Mouse (Mus musculus): ENCODE measurements around the gene 5730522E02Rik.

Gene 5730522E02Rik

DNA sequence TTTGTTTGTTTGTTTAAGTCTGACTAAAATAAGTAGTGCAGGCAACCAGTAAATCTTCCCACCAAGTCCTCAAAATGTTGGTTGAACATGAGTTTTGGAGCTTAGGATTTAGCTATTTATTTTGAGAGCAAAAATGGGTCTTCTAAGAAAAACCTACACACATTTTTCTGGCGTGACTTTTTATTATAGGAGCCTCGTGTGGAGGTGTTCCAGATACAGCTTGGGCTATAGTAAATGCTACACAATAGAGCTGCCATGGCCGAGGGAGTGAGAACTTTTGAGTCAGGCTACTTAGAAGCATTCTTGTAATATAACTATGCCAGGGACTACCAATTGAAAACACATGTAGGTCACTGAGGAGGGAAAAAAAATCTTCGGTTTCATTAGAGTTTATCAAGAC lies 540.5 kb downstream of the 5730522E02Rik start:
- DNase-seq (ENCODE audit: low spot score): no peak

DNA sequence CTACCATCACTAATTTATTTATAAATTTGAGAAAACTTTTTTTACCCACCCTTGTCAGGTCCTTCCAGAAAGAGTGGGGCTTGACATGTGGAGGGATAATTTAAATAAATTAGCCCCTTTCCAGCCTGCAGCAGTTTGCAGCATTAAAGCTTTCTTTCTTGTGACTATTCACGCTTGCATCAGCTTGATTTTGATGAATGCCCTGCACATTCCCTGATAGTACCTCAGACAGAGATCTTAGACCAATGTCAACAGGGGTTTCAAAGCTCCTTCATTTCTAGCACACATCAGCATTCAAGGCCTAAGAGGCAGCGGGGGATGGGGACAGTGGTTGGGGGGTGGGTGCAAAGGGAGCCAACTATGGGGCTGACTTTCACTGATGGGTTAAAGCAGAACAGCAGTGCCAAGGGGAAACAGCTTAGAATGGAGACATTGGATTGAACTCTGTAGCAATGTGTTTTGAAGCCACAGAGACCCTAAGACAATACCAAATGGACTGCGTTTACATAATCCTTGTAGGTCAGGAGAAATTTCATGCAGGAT lies 545.9 kb downstream of the 5730522E02Rik start:
- no peak for DNase-seq (ENCODE audit: low spot score)

DNA sequence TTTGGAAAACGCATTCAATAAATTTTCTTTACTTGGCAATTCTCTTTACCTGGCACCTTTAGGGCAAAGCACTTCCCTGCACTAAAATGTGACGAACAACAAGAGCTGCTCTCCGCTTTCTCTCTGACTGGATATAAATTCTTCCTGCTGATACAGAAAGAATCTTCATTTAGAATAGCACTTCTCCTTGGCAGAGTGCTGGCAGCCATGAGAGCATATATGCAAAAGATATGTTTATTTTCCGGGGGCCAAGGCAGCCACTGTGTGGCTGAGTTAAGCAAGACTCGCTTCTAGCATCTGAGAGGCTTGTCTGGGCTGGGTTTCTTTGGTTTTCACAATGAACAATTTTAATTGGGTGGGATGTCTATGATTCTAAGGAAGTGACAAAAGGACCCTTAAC lies 564.3 kb downstream of the 5730522E02Rik start:
- DNase-seq (ENCODE audit: low spot score): no peak

DNA sequence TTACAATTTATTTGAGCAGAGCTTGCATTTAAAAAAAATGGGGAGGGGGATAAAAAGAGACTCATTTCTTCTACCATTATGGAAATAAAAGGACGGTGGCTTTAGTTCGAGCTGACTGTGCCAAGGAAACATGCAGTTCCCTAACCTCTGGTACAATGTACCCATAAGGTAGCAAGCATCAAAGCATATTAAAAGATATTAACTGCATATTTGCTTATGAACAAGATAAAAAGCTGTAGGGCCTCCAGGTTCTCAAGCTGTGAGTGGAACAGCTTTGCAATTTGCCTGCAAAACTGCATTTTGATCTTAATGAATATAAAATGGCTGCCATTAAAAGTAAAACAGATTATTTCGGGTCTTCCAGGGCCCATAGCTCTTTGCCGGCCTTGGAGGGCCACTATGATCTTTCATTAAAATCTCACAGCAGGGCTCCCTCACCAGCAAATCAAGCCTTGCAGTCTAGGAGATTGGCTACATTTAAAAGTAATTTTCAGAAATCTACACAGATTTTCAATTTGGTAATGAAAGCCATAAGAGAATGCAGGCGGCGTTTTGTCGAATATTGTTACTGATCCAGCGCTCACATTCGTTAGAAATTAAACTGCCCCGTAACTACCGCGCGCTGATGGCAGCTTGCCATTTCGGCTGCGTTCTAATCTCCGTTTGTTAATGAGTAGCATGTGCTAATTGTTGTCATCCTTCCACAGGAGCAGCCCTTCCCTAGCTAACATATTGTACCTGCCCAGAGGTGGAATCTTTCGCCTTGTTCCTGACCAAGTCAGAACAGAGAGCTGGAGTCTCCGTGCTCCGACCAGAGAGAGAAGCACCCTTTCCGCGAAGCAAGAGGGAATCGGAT lies 565.6 kb downstream of the 5730522E02Rik start:
- DNase-seq (ENCODE audit: low spot score): no peak

DNA sequence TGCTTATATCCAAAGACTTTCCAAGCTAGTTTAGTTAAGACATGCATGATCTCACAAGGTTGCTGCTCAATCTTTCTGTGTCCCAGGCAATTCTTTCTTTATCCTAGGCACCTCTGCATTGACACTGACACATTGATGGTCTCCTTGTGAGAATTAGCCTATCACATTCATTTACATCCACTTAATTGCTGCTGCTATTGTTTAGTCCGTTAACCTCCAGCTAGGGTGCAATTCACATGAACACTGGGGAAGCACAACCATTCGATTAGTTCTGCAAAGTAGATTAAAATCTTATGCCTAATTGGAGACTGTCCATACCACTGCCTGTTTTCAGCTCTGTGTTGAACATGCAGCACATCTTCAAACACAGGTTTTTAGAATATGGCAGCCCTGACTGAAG lies 603.7 kb downstream of the 5730522E02Rik start:
- DNase-seq (ENCODE audit: low spot score): no peak

DNA sequence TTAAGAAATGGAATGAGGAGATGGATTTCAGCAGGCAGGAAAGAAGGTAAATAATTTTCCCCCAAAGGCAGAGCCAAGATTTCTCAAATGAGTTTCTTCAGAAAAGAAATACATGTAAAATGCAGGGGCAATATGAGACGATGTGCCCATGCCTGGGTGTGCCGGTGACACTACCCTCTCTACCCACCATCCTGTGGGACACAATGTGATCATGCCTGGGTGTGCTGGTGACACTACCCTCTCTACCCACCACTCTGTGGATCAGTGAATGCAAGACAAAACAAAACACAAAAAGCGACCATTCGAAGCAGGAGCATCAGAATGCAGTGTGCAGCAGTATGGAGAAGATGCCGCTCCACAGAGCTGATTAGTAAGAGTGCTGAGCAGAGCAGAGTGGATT lies 610.5 kb downstream of the 5730522E02Rik start:
- DNase-seq (ENCODE audit: low spot score): no peak

DNA sequence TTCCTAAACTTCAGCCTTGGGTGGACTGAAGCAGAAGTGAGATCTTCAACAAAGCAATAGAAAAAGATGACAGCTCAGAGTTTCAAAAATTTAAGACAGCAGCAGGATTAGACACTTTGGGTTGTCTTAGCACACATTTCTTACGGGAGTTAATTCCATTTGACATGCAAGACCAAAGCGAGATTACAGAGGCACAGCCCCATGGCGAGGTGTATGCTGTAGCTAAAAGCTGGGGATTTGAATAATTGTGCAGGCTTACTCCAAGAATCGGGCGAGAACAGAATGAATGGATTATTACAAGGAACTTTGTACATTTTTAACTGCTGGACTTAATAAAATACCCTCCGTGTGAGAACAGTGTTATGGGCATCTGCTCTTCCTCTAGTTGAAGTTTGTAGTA lies 615.3 kb downstream of the 5730522E02Rik start:
- DNase-seq (ENCODE audit: low spot score): no peak

DNA sequence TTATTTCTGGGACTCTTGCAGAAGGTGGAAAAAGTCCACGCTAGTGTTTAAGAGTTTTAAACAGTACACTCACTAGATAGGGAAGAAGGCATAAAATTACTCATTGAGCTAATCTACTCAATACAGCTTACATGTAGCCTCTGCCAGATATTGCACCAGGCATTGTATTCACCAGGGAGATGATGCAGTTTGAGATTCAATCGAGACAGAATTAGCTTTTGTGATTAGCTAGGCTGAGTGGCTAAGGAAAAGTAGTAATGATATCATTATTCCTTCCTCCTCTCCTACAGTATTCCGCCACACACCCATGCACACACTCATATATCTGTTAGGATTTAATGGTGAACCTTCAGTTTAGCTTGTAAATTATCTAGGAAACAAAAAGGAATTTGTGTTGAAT lies 615.8 kb downstream of the 5730522E02Rik start:
- DNase-seq (ENCODE audit: low spot score): no peak

DNA sequence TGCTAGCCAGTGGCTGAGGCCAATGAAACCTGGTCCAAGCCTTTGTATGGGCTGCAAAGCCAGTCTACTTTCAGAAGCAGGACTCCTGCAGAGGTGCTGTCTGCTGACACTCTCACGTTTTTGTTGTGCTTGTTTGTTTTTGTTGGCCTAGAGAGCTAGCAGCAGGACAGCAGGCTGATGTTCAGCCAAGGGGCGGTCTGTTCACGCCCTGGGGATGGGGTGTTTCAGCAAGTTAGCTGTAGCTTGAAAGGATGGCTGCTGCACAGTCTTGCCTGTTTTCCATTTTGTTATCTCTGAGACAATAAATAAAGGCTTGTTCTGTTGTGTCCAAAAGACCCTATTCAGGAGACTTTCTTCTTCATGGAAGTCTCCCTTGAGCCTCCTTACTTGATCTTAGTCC lies 618.3 kb downstream of the 5730522E02Rik start:
- DNase-seq (ENCODE audit: low spot score): no peak

DNA sequence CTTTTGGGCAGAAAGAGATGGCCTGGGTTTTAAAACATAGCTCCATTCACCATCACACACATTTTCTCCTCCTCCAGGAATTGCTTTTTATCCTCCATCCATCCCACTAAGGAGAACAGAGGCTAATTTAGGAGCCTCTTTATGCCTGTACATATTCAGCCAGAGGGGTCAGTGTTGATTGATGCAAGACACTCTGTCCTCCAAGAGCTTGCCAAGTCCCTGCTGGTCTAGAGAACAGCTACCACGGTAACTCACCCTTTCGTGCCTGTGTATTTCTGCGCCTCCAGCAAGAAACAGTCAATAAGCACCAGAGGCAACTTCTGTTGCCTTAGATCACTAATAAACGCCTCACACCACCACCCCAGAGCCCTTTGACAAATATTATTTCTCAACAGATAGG lies 620.3 kb downstream of the 5730522E02Rik start:
- DNase-seq (ENCODE audit: low spot score): no peak

DNA sequence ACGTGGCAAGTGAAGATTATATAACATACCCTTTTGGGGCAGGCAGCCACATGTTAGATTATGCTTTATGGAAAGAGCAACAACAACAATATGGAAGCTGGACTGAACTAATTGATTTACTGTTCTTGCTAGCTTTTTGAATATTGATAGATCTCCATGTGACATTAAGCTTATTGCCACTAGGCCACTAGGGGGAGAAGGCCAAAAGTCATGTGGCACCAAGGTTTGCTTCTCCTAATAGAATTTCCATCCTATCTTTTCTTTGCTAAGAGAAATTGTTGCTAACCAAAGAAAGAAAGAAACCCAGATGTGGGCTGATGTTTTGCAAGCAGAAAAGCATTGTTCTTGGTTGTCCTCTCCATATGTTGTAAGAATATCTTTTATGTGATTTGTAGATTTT lies 621.1 kb downstream of the 5730522E02Rik start:
- DNase-seq (ENCODE audit: low spot score): no peak

DNA sequence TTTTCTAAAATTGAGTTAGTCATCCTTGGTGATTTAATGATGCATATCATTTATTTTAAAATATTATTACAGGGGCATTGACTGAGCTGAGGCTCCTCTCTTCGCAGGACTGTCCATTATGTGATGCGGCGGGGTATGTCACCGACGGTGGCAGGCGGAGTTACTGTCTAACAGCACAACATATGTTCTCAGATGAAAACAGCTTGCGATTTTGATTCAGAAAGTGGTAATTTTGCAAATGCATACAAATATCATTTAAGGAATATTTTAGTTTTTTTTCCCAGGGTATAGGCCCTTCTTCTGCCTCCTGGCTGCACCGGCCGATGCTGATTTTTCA lies 636.5 kb downstream of the 5730522E02Rik start:
- no peak for DNase-seq (ENCODE audit: low spot score)

DNA sequence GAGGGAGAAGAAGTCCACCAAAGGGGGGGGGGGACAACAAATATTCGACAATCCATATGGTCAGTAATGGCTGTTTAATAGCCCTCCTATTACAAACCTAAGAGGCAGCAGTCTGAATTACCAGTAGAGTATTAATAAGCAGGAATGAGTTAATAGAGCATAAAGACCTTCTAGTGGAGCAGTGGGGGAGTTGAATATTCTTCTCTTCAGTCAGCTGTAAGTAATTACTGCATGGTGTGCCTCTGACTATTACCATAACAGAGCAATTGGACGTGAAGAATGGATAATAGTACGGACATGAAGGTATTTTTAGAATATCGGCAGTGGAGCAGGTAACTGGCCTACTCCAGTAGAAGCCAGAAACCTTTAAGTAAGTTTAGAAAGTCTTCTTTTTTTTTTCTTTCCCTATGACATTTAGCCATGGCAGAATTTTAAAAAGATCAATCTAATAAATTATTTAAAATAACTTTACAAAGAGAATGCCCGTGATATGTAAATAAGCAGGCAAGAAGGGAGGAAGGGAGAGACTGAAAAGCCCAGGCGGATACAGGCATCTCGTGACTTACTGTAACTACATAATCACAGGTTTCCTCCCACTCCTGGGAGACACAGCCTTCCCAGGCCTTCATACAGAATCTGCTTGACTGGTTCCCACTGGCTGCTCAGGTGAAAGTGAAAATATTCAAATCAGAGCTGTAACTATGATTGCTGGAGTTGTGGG lies 637.0 kb downstream of the 5730522E02Rik start:
- no peak for DNase-seq (ENCODE audit: low spot score)

DNA sequence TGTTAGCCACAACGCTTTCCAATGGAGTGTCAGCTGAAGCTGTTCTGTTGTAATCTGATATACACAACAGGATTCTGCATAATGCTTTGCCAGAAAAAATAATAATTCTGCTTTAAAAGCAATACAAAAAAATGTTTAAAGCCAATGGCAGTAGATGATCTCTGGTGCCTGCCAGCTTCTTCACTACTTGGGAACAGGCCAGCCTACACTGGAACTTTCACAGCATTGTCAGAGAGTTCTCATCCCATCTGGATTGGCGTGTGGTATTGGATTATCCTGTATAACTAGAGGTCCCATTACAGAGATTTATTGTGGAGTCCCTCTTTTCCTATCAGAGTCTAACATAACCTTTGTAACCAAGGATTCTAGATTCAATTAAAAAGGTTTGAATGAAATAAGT lies 639.2 kb downstream of the 5730522E02Rik start:
- no peak for DNase-seq (ENCODE audit: low spot score)

All from spleen, adult 12 weeks (tissue).